Mouse (Mus musculus): ENCODE results near the gene Arfip2. TPM values are rescaled to one million over a fixed set of nuclear protein-coding genes. Genes with fewer than 3 reads are reported as not detected.

The Arfip2 gene
- polyA plus RNA-seq, 1 experiment from 2014 or later, result 53.0 TPM

GRCm38 (mm10) chr7:105633127-105633800 is 7.0 kb downstream of the Arfip2 start, which contains the start of gene Trim3:
TSS of gene Trim3 (minus strand) at chr7:105633571.
- TF ChIP-seq CTCF (IDR thresholded peaks at IDR 0.05; ENCODE audit: low read depth) (0 out of 2 replicates have a peak, but pooled peaks have one; percentile 3), EP300 (optimal IDR thresholded peaks at IDR 0.05) (no peak)
- Histone ChIP-seq H3K9me3 (ENCODE audit: control insufficient read depth, low read length) (no peaks in the 10 kb centered on the region), H3K4me2 (replicated peaks; ENCODE audit: low read depth) (peak within 1 kb of the TSS; percentile 73), H3K4me1 (replicated peaks; ENCODE audit: control insufficient read depth, insufficient read depth) (peaks cover 9% of the 10 kb centered on the region), H3K36me3 (ENCODE audit: control insufficient read depth, insufficient read depth, low read length) (peaks cover 3% of the 10 kb centered on the region; the same call in 1 of the 2 replicates), H3K9ac (ENCODE audit: low read length) (peak within 1 kb of the TSS; percentile 77), H3K27me3 (ENCODE audit: control insufficient read depth, insufficient read depth, low read length) (no peaks in the 10 kb centered on the region), H3K27ac (replicated peaks) (peak within 1 kb of the TSS; percentile 83), H3K4me3 (ENCODE audit: low read depth, low read length) (peak within 1 kb of the TSS; percentile 80)
- WGBS, result under 1% methylated on average over 52 of the region's 71 CpGs
- ATAC-seq (ENCODE audit: low FRiP score, low TSS enrichment) (peak; percentile 92), DNase-seq (ENCODE audit: low spot score) (peak; percentile 95)

- H3K9me3 ChIP-seq (ENCODE audit: control insufficient read depth, low read length), result no peaks in the 10 kb centered on the region
- ATAC-seq (ENCODE audit: low FRiP score, low TSS enrichment), result no peak
- DNase-seq (ENCODE audit: low spot score), result no peak
- no peak for TF ChIP-seq EP300 (optimal IDR thresholded peaks at IDR 0.05)
- TF ChIP-seq CTCF (IDR thresholded peaks at IDR 0.05; ENCODE audit: low read depth), result no peak
- peak overlapping the region; percentile 77 for H3K9ac ChIP-seq (ENCODE audit: low read length)
- peaks cover 9% of the 10 kb centered on the region for H3K4me1 ChIP-seq (replicated peaks; ENCODE audit: control insufficient read depth, insufficient read depth)
- H3K27me3 ChIP-seq (ENCODE audit: control insufficient read depth, insufficient read depth, low read length), result no peaks in the 10 kb centered on the region
- peak overlapping the region; percentile 80 for H3K4me3 ChIP-seq (ENCODE audit: low read depth, low read length)
- peak overlapping the region; percentile 73 for H3K4me2 ChIP-seq (replicated peaks; ENCODE audit: low read depth)
- WGBS, result 27% methylated on average over 4 of the region's 4 CpGs
- peaks cover 3% of the 10 kb centered on the region; the same call in 1 of the 2 replicates for H3K36me3 ChIP-seq (ENCODE audit: control insufficient read depth, insufficient read depth, low read length)
- 0 out of 2 replicates have a peak overlapping the region, but pooled peaks have one; percentile 18 for H3K27ac ChIP-seq (replicated peaks)
These were observed 7.7 kb downstream of the Arfip2 start for GRCm38 (mm10) chr7:105632551-105632972.

- no peak overlapping the region for H3K9ac ChIP-seq (ENCODE audit: low read length)
- H3K27me3 ChIP-seq (ENCODE audit: control insufficient read depth, insufficient read depth, low read length), result no peaks in the 10 kb centered on the region
- ATAC-seq (ENCODE audit: low FRiP score, low TSS enrichment), result peak; percentile 41; the same call in 1 of the 2 replicates
- no peak overlapping the region for H3K4me2 ChIP-seq (replicated peaks; ENCODE audit: low read depth)
- WGBS, result 17% methylated on average over 3 of the region's 3 CpGs
- H3K9me3 ChIP-seq (ENCODE audit: control insufficient read depth, low read length), result no peaks in the 10 kb centered on the region
- no peak overlapping the region for H3K4me3 ChIP-seq (ENCODE audit: low read depth, low read length)
- TF ChIP-seq EP300 (optimal IDR thresholded peaks at IDR 0.05) (no peak), CTCF (IDR thresholded peaks at IDR 0.05; ENCODE audit: low read depth) (no peak)
- peaks cover 5% of the 10 kb centered on the region; the same call in 1 of the 2 replicates for H3K36me3 ChIP-seq (ENCODE audit: control insufficient read depth, insufficient read depth, low read length)
- peak overlapping the region; percentile 69 for H3K27ac ChIP-seq (replicated peaks)
- DNase-seq (ENCODE audit: low spot score), result no peak
- H3K4me1 ChIP-seq (replicated peaks; ENCODE audit: control insufficient read depth, insufficient read depth), result peaks cover 7% of the 10 kb centered on the region
These were observed 11.6 kb downstream of the Arfip2 start for GRCm38 (mm10) chr7:105628633-105629032.

- Histone ChIP-seq H3K9me3 (ENCODE audit: control insufficient read depth, low read length) (no peaks in the 10 kb centered on the region), H3K36me3 (ENCODE audit: control insufficient read depth, insufficient read depth, low read length) (peaks cover 5% of the 10 kb centered on the region; the same call in 1 of the 2 replicates), H3K4me2 (replicated peaks; ENCODE audit: low read depth) (no peak overlapping the region), H3K4me1 (replicated peaks; ENCODE audit: control insufficient read depth, insufficient read depth) (peaks cover 7% of the 10 kb centered on the region), H3K27me3 (ENCODE audit: control insufficient read depth, insufficient read depth, low read length) (no peaks in the 10 kb centered on the region), H3K9ac (ENCODE audit: low read length) (no peak overlapping the region), H3K4me3 (ENCODE audit: low read depth, low read length) (no peak overlapping the region), H3K27ac (replicated peaks) (no peak overlapping the region)
- 80% methylated on average over 6 of the region's 6 CpGs for WGBS
- DNase-seq (ENCODE audit: low spot score) (no peak), ATAC-seq (ENCODE audit: low FRiP score, low TSS enrichment) (no peak)
- TF ChIP-seq EP300 (optimal IDR thresholded peaks at IDR 0.05), result no peak
- no peak for TF ChIP-seq CTCF (IDR thresholded peaks at IDR 0.05; ENCODE audit: low read depth)
These were observed 14.8 kb downstream of the Arfip2 start for GRCm38 (mm10) chr7:105625397-105625796.

- WGBS, result 70% methylated on average over 8 of the region's 8 CpGs
- no peak overlapping the region for H3K4me2 ChIP-seq (replicated peaks; ENCODE audit: low read depth)
- H3K9ac ChIP-seq (ENCODE audit: low read length), result no peak overlapping the region
- no peak for TF ChIP-seq EP300 (optimal IDR thresholded peaks at IDR 0.05)
- TF ChIP-seq CTCF (IDR thresholded peaks at IDR 0.05; ENCODE audit: low read depth), result no peak
- no peak overlapping the region for H3K27ac ChIP-seq (replicated peaks)
- H3K4me1 ChIP-seq (replicated peaks; ENCODE audit: control insufficient read depth, insufficient read depth), result no peaks in the 10 kb centered on the region
- H3K36me3 ChIP-seq (ENCODE audit: control insufficient read depth, insufficient read depth, low read length), result peaks cover 21% of the 10 kb centered on the region
- no peak for ATAC-seq (ENCODE audit: low FRiP score, low TSS enrichment)
- H3K27me3 ChIP-seq (ENCODE audit: control insufficient read depth, insufficient read depth, low read length), result no peaks in the 10 kb centered on the region
- no peak for DNase-seq (ENCODE audit: low spot score)
- no peaks in the 10 kb centered on the region for H3K9me3 ChIP-seq (ENCODE audit: control insufficient read depth, low read length)
- no peak overlapping the region for H3K4me3 ChIP-seq (ENCODE audit: low read depth, low read length)
These were observed 18.4 kb downstream of the Arfip2 start for GRCm38 (mm10) chr7:105621646-105622292.

GRCm38 (mm10) chr7:105621053-105621452 is 19.2 kb downstream of the Arfip2 start:
- TF ChIP-seq EP300 (optimal IDR thresholded peaks at IDR 0.05), result no peak
- no peak for TF ChIP-seq CTCF (IDR thresholded peaks at IDR 0.05; ENCODE audit: low read depth)
- no peak overlapping the region for H3K4me2 ChIP-seq (replicated peaks; ENCODE audit: low read depth)
- H3K27ac ChIP-seq (replicated peaks), result no peak overlapping the region
- WGBS, result 69% methylated on average over 4 of the region's 4 CpGs
- no peaks in the 10 kb centered on the region for H3K9me3 ChIP-seq (ENCODE audit: control insufficient read depth, low read length)
- H3K9ac ChIP-seq (ENCODE audit: low read length), result no peak overlapping the region
- H3K27me3 ChIP-seq (ENCODE audit: control insufficient read depth, insufficient read depth, low read length), result no peaks in the 10 kb centered on the region
- ATAC-seq (ENCODE audit: low FRiP score, low TSS enrichment), result no peak
- no peaks in the 10 kb centered on the region for H3K4me1 ChIP-seq (replicated peaks; ENCODE audit: control insufficient read depth, insufficient read depth)
- H3K36me3 ChIP-seq (ENCODE audit: control insufficient read depth, insufficient read depth, low read length), result peaks cover 21% of the 10 kb centered on the region
- H3K4me3 ChIP-seq (ENCODE audit: low read depth, low read length), result no peak overlapping the region
- no peak for DNase-seq (ENCODE audit: low spot score)
